Mouse (Mus musculus): ENCODE measurements at regions not wholly inside any gene's neighbourhood (a gene's known extent, or its start where the extent isn't known, plus 50 kb on each side); places are given as distances from the start of the nearest gene placed in this dataset.

- no peaks in the 10 kb centered on the region for H3K9me3 ChIP-seq (ENCODE audit: low read length)
- H3K27ac ChIP-seq (ENCODE audit: low read depth, low read length): no peak overlapping the region
- H3K36me3 ChIP-seq (ENCODE audit: insufficient read depth): no peaks in the 10 kb centered on the region
- no peaks in the 10 kb centered on the region for H3K4me1 ChIP-seq (ENCODE audit: insufficient read depth)
- H3K9ac ChIP-seq: no peak overlapping the region
- no peak for TF ChIP-seq CTCF (IDR thresholded peaks at IDR 0.05; ENCODE audit: low read depth)
- H3K4me3 ChIP-seq (ENCODE audit: low read depth, low read length): no peak overlapping the region
- H3K27me3 ChIP-seq (ENCODE audit: insufficient read depth, low read length): no peaks in the 10 kb centered on the region
- ATAC-seq: no peak
- H3K4me2 ChIP-seq (ENCODE audit: low read depth): no peak overlapping the region
- no peak for DNase-seq
- WGBS: 72% methylated on average over 8 of the region's 8 CpGs
These were observed 79.8 kb upstream of the Mphosph6 start for GRCm38 (mm10) chr8:117881414-117881973.

DNA sequence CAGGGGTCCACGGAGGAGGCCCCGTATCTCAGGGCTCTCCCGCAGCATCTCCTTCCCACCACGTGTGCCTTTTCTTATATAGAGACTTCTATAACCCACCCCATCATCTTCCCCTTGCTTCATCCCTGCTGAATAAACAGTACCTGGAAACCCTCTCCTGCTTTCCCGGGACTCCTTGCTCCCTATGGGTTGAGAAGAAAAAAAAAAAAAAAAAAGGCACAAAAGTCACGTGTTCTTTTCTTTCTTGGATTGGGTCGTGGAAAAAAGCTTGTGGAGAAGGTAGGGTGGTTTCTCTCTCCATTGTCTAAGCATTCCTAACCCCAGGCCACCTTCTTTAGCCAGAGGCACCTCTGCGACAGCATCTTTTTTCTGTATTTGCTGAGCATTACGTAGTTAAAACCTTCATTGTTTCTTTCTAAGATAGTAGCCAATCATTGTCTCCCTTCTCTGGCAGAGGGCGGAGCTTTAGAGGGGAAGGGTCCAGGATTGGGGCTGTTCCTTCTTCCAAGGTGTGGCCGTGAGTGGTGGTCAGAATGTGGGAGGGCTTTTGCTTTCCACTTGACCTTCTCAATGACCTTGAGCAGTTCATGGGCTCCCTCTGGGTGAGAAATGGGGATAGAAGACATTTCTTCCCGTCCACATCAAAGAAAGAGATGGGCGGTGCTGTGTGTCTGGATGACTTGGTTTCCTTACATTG lies 78.7 kb upstream of the Mphosph6 start:
- no peak for ATAC-seq
- 61% methylated on average over 13 of the region's 13 CpGs for WGBS
- no peak overlapping the region for H3K4me2 ChIP-seq (ENCODE audit: low read depth)
- no peaks in the 10 kb centered on the region for H3K4me1 ChIP-seq (ENCODE audit: insufficient read depth)
- no peak overlapping the region for H3K27ac ChIP-seq (ENCODE audit: low read depth, low read length)
- no peak overlapping the region for H3K9ac ChIP-seq
- no peaks in the 10 kb centered on the region for H3K27me3 ChIP-seq (ENCODE audit: insufficient read depth, low read length)
- H3K36me3 ChIP-seq (ENCODE audit: insufficient read depth): no peaks in the 10 kb centered on the region
- H3K9me3 ChIP-seq (ENCODE audit: low read length): no peaks in the 10 kb centered on the region
- H3K4me3 ChIP-seq (ENCODE audit: low read depth, low read length): no peak overlapping the region
- DNase-seq: no peak
- TF ChIP-seq CTCF (IDR thresholded peaks at IDR 0.05; ENCODE audit: low read depth): no peak

DNA sequence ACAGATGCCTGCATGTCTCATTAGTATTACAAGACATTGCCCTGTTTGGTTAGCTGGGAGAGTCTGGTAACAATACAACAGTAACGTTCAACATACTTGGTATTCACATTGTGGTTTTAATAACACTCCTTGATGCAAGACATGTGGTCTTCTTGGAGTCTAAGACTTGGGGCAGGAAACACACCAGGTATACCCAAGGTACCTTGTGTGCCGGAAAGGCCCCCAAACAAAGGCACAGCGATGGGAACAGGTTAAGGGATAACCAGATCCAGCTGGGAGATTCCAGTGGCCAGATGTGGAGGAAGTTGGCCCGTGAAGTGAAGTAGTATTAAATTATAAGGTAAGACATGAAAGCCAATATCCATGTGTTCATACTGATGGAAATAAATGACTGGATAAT lies 71.9 kb upstream of the Mphosph6 start:
- no peak overlapping the region for H3K4me2 ChIP-seq (ENCODE audit: low read depth)
- 80% methylated on average over 4 of the region's 4 CpGs for WGBS
- no peak for ATAC-seq
- no peak overlapping the region for H3K9ac ChIP-seq
- H3K4me1 ChIP-seq (ENCODE audit: insufficient read depth): no peaks in the 10 kb centered on the region
- no peak overlapping the region for H3K4me3 ChIP-seq (ENCODE audit: low read depth, low read length)
- no peak for TF ChIP-seq CTCF (IDR thresholded peaks at IDR 0.05; ENCODE audit: low read depth)
- no peaks in the 10 kb centered on the region for H3K9me3 ChIP-seq (ENCODE audit: low read length)
- DNase-seq: no peak
- no peak overlapping the region for H3K27ac ChIP-seq (ENCODE audit: low read depth, low read length)
- H3K36me3 ChIP-seq (ENCODE audit: insufficient read depth): no peaks in the 10 kb centered on the region
- no peaks in the 10 kb centered on the region for H3K27me3 ChIP-seq (ENCODE audit: insufficient read depth, low read length)

GRCm38 (mm10) chr8:117867138-117867537 lies 65.4 kb upstream of the Mphosph6 start:
- H3K4me1 ChIP-seq (ENCODE audit: insufficient read depth): no peaks in the 10 kb centered on the region
- no peak overlapping the region for H3K4me3 ChIP-seq (ENCODE audit: low read depth, low read length)
- H3K9ac ChIP-seq: no peak overlapping the region
- H3K36me3 ChIP-seq (ENCODE audit: insufficient read depth): no peaks in the 10 kb centered on the region
- ATAC-seq: no peak
- WGBS: 95% methylated on average over 2 of the region's 2 CpGs
- no peaks in the 10 kb centered on the region for H3K9me3 ChIP-seq (ENCODE audit: low read length)
- no peak for TF ChIP-seq CTCF (IDR thresholded peaks at IDR 0.05; ENCODE audit: low read depth)
- no peaks in the 10 kb centered on the region for H3K27me3 ChIP-seq (ENCODE audit: insufficient read depth, low read length)
- H3K4me2 ChIP-seq (ENCODE audit: low read depth): no peak overlapping the region
- no peak overlapping the region for H3K27ac ChIP-seq (ENCODE audit: low read depth, low read length)
- DNase-seq: no peak

- Histone ChIP-seq H3K4me1 (ENCODE audit: insufficient read depth) (peaks cover under 1% of the 10 kb centered on the region; the same call in 1 of the 2 replicates), H3K9me3 (ENCODE audit: low read length) (no peaks in the 10 kb centered on the region), H3K36me3 (ENCODE audit: insufficient read depth) (no peaks in the 10 kb centered on the region), H3K9ac (no peak overlapping the region), H3K27me3 (ENCODE audit: insufficient read depth, low read length) (no peaks in the 10 kb centered on the region), H3K4me3 (ENCODE audit: low read depth, low read length) (no peak overlapping the region), H3K4me2 (ENCODE audit: low read depth) (no peak overlapping the region), H3K27ac (ENCODE audit: low read depth, low read length) (no peak overlapping the region; the same call in 1 of the 2 replicates)
- TF ChIP-seq CTCF (IDR thresholded peaks at IDR 0.05; ENCODE audit: low read depth): no peak
- DNase-seq: peak; percentile 64
- peak; percentile 77 for ATAC-seq
- 12% methylated on average over 6 of the region's 6 CpGs for WGBS
These were observed 63.3 kb upstream of the Mphosph6 start for GRCm38 (mm10) chr8:117865014-117865413.

DNA sequence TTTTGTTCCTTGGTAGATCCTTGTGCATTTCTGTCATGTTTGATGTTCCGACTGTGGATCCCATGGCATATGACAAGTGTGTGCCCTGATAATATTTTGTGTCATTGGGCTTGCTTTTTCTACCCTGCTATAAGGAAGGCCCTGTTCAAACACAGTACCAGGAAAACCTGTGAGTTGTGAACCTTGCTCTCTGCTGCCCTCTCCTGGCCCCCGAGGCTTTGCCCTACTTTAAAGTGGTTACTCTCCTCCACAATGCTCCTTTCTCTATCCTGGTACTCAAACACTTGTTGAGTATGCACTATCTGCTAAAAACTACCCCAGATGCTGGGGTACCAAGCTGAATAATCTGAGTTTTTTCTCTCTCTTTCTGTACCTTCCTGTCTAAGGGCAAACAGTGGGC lies 62.1 kb upstream of the Mphosph6 start:
- peak; percentile 72 for TF ChIP-seq CTCF (IDR thresholded peaks at IDR 0.05; ENCODE audit: low read depth)
- H3K27ac ChIP-seq (ENCODE audit: low read depth, low read length): no peak overlapping the region
- no peak overlapping the region for H3K4me3 ChIP-seq (ENCODE audit: low read depth, low read length)
- WGBS: 47% methylated on average over 2 of the region's 2 CpGs
- H3K4me2 ChIP-seq (ENCODE audit: low read depth): no peak overlapping the region
- H3K9ac ChIP-seq: no peak overlapping the region
- ATAC-seq (no peak), DNase-seq (peak; percentile 54)
- H3K36me3 ChIP-seq (ENCODE audit: insufficient read depth): no peaks in the 10 kb centered on the region
- H3K27me3 ChIP-seq (ENCODE audit: insufficient read depth, low read length): no peaks in the 10 kb centered on the region
- H3K4me1 ChIP-seq (ENCODE audit: insufficient read depth): peaks cover 6% of the 10 kb centered on the region; the same call in 1 of the 2 replicates
- H3K9me3 ChIP-seq (ENCODE audit: low read length): no peaks in the 10 kb centered on the region

- Histone ChIP-seq H3K9ac (no peak overlapping the region), H3K27ac (ENCODE audit: low read depth, low read length) (no peak overlapping the region), H3K4me2 (ENCODE audit: low read depth) (no peak overlapping the region), H3K36me3 (ENCODE audit: insufficient read depth) (no peaks in the 10 kb centered on the region), H3K27me3 (ENCODE audit: insufficient read depth, low read length) (no peaks in the 10 kb centered on the region), H3K9me3 (ENCODE audit: low read length) (no peaks in the 10 kb centered on the region), H3K4me1 (ENCODE audit: insufficient read depth) (peaks cover 6% of the 10 kb centered on the region; the same call in 1 of the 2 replicates), H3K4me3 (ENCODE audit: low read depth, low read length) (no peak overlapping the region)
- no peak for TF ChIP-seq CTCF (IDR thresholded peaks at IDR 0.05; ENCODE audit: low read depth)
- no peak for DNase-seq
- no peak for ATAC-seq
- WGBS: 78% methylated on average over 2 of the region's 2 CpGs
These were observed 60.6 kb upstream of the Mphosph6 start for GRCm38 (mm10) chr8:117862318-117862717.

All from forebrain, postnatal 0 days (tissue).